Mouse (Mus musculus) ES-Bruce4 (cell line): ENCODE measurements around the gene Unc50. TPM values are rescaled to one million over a fixed set of nuclear protein-coding genes. Genes with fewer than 3 reads are reported as not detected.

Experiments
- H3K27ac ChIP-seq: 2 replicates; pipeline ENCODE4 v1.5.1; 2012; ENCODE audit warnings: low read length, inconsistent platforms; ENCODE audit not compliant: insufficient read depth
- H3K27me3 ChIP-seq: 2 replicates; pipeline ENCODE4 v1.6.1; 2012; ENCODE audit warnings: mild to moderate bottlenecking, low read length, inconsistent platforms; ENCODE audit not compliant: control insufficient read depth, poor library complexity, insufficient read depth, severe bottlenecking
- H3K36me3 ChIP-seq: 2 replicates; pipeline ENCODE4 v1.6.1; 2012; ENCODE audit warnings: inconsistent platforms, mild to moderate bottlenecking, low read length, moderate library complexity; ENCODE audit not compliant: control insufficient read depth, poor library complexity, insufficient read depth, severe bottlenecking
- H3K4me1 ChIP-seq: one replicate; pipeline ENCODE4 v1.8.1; 2011; ENCODE audit warnings: low read length; ENCODE audit not compliant: control insufficient read depth, insufficient read depth
- H3K4me3 ChIP-seq: 2 replicates; pipeline ENCODE4 v1.5.1; 2011; ENCODE audit warnings: low read depth, mild to moderate bottlenecking, low read length
- H3K9ac ChIP-seq: 2 replicates; pipeline ENCODE4 v1.6.1; 2012; ENCODE audit warnings: low read depth, mild to moderate bottlenecking, inconsistent platforms; ENCODE audit not compliant: poor library complexity, severe bottlenecking
- H3K9me3 ChIP-seq: replicated peaks from 2 replicates; pipeline ENCODE4 v1.6.1; 2012; ENCODE audit warnings: mild to moderate bottlenecking, low read length, inconsistent platforms; ENCODE audit not compliant: control insufficient read depth, poor library complexity, insufficient read depth, severe bottlenecking
- CTCF ChIP-seq: IDR thresholded peaks from one replicate; pipeline ENCODE4 v1.8.1; 2011; ENCODE audit warnings: low read depth, low read length
- EP300 ChIP-seq: IDR thresholded peaks from 2 replicates; pipeline ENCODE4 v1.6.1; 2011; ENCODE audit warnings: low read depth, low read length; ENCODE audit not compliant: insufficient read depth
- POLR2A ChIP-seq: IDR thresholded peaks from one replicate; pipeline ENCODE4 v1.8.1; 2011; ENCODE audit warnings: low read length; ENCODE audit not compliant: insufficient read depth
- polyA plus RNA-seq: library from polyadenylated mRNA; stranded (reverse); fragments of >200 nt; gene quantifications from 2 replicates; pipeline ENCODE4 v1.2.4, GENCODE M21; 2011; ENCODE audit warnings: low read depth; ENCODE audit not compliant: missing spikeins, insufficient read depth, insufficient read length

Unc50 gene
- polyA plus RNA-seq, 1 experiment, result 41.1 TPM

DNA sequence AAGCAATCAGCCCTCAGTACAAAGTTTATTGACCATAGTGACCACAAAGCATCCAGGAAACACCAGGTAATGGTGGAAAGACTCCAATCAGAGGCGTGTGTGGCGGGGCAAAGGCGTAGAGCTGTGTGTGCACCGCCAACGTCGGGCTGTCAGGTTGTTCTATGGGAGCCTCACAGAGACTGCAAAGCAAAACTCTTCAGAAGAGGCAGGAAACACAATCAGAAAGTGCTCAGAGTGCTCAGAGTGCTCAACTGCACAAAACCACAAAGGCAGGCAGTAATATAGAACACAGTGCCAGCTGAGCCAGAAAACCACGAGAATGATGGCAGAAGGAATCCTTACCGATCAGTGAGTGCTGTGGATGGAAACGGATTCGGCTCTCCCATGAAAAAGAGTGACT, 43.3 kb downstream of the Unc50 start:
- H3K9me3 ChIP-seq, result no peaks in the 10 kb centered on the region
- no peak overlapping the region for H3K27ac ChIP-seq
- no peaks in the 10 kb centered on the region for H3K4me1 ChIP-seq
- no peaks in the 10 kb centered on the region for H3K36me3 ChIP-seq
- no peaks in the 10 kb centered on the region for H3K27me3 ChIP-seq
- no peak overlapping the region for H3K4me3 ChIP-seq
- no peak overlapping the region for H3K9ac ChIP-seq
- TF ChIP-seq CTCF, result no peak
- TF ChIP-seq EP300, result no peak
- no peak for TF ChIP-seq POLR2A

DNA sequence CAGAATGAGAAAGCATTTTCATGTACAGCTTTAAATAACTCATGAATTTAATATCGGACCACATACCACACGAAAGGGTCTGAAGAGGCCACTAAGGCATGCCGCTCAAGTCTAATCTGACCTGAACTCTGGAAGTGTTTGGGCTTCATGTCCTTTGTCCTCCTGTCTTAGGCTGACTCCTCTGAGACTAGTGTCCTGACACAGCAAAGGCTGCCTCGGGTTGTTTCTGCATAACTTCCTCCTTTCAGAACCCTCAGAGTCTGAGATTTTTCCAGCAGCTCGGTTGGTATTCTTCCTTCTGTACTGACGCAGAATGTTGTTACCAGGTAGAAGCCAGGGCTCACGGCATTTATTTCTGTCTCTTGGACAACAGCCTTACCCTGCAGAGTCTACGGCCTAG, 44.1 kb downstream of the Unc50 start:
- Histone ChIP-seq H3K27ac (no peak overlapping the region), H3K4me3 (no peak overlapping the region), H3K36me3 (no peaks in the 10 kb centered on the region), H3K27me3 (no peaks in the 10 kb centered on the region), H3K4me1 (no peaks in the 10 kb centered on the region), H3K9me3 (no peaks in the 10 kb centered on the region), H3K9ac (no peak overlapping the region)
- no peak for TF ChIP-seq EP300
- no peak for TF ChIP-seq CTCF
- no peak for TF ChIP-seq POLR2A

DNA sequence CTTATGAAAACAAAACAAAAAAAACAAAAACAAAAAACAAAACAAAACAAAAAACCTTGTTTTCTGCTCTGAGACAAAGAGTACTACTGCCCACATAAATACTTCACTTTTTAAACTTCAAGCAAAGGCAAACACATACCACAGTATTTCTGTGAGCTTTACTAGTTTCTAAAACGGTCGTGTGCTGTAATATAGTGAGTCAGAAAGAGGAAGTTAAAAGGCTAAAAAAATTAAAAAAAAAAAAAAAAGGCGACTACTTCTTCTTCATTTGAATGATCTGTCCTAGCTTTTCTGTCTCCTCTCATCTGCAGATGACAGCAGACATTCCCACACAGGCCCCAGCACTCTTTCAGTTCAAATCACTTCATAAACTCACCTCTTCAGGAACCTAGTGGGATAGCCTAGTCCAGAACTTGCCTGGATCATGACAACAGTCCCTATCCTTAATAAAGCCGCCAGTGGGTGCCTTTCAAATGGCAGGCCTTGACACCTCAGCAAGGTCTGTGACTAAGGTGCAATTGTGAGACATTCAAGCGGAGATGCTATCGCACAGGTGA, 44.8 kb downstream of the Unc50 start:
- Histone ChIP-seq H3K27me3 (no peaks in the 10 kb centered on the region), H3K36me3 (no peaks in the 10 kb centered on the region), H3K4me3 (no peak overlapping the region), H3K4me1 (no peaks in the 10 kb centered on the region), H3K27ac (no peak overlapping the region), H3K9ac (no peak overlapping the region), H3K9me3 (no peaks in the 10 kb centered on the region)
- no peak for TF ChIP-seq POLR2A
- TF ChIP-seq EP300, result no peak
- no peak for TF ChIP-seq CTCF

DNA sequence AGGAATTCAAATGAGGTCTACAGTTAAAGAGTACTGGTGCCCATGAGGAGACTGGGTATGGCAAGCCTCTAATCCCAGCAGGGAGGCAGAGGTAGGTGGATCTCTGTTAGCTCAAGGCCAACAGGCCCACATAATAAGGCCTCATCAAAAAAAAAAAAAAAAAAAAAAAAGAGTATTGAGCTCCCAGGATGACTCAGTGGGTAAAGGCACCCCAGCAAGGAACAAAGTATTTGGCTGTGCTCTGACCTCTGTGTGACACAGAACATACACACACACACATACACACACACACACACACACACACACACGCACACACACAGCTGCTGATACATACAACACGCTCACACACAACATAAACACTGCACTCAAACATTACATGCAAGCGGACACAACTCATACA, 45.4 kb downstream of the Unc50 start:
- Histone ChIP-seq H3K4me1 (no peaks in the 10 kb centered on the region), H3K4me3 (no peak overlapping the region), H3K9ac (no peak overlapping the region), H3K36me3 (no peaks in the 10 kb centered on the region), H3K9me3 (no peaks in the 10 kb centered on the region), H3K27ac (no peak overlapping the region), H3K27me3 (no peaks in the 10 kb centered on the region)
- TF ChIP-seq CTCF, result no peak
- TF ChIP-seq EP300, result no peak
- TF ChIP-seq POLR2A, result no peak

DNA sequence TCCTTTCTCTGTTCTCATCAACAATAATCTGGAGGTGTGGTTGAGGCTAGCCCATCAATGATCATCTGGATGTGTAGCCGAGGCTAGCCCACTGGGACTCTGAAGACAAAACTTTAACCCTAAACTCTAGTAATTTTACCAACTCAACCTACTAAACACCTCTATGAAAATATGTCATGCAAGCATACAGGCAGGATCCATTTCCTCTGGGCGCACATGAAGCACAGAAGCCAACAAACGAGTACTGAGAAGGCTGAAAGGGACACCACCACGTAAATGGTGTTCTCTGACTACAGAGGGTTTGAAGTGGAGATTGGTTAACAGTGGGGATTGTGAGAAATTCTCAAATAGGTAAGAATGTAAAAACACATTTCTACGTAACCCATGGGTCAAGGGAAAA, 47.3 kb downstream of the Unc50 start:
- H3K4me3 ChIP-seq, result no peak overlapping the region
- no peak for TF ChIP-seq EP300
- no peak for TF ChIP-seq CTCF
- TF ChIP-seq POLR2A, result no peak
- no peaks in the 10 kb centered on the region for H3K9me3 ChIP-seq
- no peak overlapping the region for H3K9ac ChIP-seq
- H3K36me3 ChIP-seq, result no peaks in the 10 kb centered on the region
- no peaks in the 10 kb centered on the region for H3K4me1 ChIP-seq
- H3K27me3 ChIP-seq, result no peaks in the 10 kb centered on the region
- no peak overlapping the region for H3K27ac ChIP-seq

DNA sequence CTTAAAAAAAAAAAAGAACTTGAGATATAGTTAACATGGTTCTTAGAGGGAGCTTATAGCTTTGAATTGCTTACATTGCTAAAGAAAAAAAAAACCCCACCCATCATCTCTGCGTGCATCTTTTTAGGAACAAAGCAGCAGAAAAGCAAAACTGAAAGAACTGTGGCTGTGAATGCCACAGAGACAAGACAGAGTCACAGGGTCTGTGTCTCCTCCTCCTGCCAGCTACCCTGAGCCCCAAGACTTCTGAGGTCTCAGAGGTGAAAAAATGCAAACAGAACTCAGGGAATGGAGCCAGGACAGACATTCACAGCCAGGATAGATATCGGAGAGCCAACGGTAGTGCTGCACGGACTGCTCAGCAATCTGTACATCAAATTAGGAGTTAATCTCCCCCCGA, 48.0 kb downstream of the Unc50 start:
- no peak for TF ChIP-seq POLR2A
- no peak for TF ChIP-seq EP300
- TF ChIP-seq CTCF, result no peak
- Histone ChIP-seq H3K27ac (no peak overlapping the region), H3K9ac (no peak overlapping the region), H3K27me3 (no peaks in the 10 kb centered on the region), H3K36me3 (no peaks in the 10 kb centered on the region), H3K4me1 (no peaks in the 10 kb centered on the region), H3K9me3 (no peaks in the 10 kb centered on the region), H3K4me3 (no peak overlapping the region)
